Mouse (Mus musculus): ENCODE data around the gene Elavl2.
A peak's percentile ranks its signal among the peaks of the same experiment; 100 is the strongest.

Gene Elavl2

DNA sequence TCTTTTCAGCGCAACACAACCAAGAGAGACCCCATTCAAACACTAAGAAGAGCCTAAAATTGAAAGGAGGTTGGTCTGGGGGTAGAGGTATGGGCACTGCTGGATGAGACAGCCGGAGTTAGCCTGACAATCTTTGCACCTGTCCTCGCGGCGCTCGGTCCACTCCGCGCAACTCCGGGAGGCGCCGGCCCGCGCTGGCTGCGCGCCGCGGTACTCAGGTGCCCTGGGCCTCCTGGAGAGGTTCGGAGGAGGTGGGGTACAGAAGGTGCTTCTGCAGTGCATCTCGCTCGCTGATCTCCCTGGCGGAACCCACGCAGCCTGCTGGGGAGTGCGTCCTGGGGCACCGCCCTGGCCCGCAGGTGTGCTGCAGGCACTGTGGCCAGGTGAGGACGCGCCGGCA is at the start of gene Elavl2:
TSS of gene Elavl2 (minus strand) at position 363 of the 400 bp plus-strand sequence.
- no peak for DNase-seq (ENCODE audit: low read depth, low spot score)

DNA sequence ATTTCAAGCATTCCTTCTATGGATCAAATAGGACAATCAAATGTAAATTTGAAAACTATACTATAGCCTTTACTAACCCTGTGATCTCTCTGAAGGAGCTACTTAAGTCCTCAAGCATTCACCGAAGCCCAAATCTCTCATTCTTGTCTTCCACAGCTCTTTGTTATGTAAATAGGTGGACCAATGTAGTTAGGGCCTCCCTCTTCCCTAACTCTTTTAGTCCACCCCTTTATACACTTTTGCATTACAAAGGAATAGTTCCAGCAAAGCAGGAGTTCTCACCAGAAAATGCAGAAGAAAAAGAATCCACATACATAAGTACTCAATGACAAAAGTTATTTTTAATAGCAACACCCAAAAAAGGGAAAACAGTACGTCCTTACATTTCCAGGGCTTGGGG is 47.3 kb upstream of the Elavl2 start:
- no peak for DNase-seq (ENCODE audit: low read depth, low spot score)

DNA sequence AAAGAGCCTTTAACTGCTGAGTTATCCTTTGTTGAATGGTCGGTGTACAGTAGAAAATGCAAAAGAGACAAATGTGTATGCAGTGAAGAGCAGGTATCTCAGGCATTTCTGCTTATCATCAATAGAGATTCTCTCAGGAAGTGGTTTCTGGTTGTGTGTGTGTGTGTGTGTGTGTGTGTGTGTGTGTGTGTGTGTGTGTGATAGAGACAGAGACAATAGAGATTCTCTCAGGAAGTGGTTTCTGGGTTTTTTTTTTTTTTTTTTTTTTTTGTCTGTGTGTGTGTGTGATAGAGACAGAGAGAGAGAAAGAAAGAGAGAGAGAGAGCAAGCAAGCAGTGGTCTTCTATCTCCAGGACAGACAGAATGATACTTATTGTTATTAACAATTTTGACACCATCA is 15.0 kb upstream of the Elavl2 start:
- DNase-seq (ENCODE audit: low read depth, low spot score), result no peak

DNA sequence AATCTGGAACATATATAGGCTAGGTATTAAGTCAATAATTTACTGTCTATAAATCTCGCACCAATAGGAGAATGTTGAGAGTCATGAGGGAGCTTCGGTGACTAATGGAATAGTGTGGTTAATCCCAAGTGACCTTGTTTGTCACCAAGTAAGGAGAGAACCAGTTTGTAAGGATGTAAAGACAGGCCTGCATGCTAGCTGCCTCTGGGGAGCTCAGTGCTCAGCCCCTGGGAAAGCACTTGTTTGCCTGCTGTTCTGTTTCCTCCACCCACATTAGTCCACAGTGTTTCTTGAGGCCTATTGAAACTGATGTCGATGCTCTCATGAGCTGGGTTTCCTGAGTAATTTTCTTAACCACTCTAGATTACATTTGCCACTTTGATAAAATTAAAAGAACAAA is 4.5 kb upstream of the Elavl2 start:
- no peak for DNase-seq (ENCODE audit: low read depth, low spot score)

DNA sequence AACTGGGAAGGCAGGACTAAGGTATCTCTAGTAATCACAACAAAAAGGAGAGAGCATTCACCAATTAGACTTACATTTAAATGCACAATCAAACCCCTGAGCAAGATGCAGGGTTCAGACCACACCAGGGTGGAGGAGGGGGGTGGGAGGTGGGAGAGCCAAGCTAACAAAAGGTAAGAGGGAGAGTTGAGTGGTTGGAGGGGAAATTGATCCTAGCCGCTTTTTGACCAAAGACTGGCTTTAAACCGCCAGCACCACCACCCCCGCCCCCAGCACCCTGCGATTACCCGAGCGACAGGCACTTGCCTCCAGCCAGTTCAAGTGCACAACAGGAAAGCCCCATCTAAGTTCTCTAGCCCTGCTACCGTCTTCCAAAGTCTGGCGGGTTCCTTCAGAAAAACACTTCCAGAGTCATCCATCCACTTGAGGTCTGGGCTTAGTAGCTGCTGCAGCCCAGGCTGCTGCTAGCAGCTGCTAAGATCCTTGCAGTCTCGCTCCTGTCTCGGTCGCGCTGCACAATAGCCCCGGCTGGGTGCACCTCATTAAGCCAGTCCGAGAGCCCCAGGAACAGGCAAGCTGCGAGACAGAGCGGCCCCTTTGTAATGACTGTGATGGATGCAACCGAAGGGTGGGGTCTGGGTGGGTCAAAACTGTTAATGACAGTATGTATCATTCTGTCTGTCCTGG is 932 bp downstream of the Elavl2 start:
- no peak for DNase-seq (ENCODE audit: low read depth, low spot score)

DNA sequence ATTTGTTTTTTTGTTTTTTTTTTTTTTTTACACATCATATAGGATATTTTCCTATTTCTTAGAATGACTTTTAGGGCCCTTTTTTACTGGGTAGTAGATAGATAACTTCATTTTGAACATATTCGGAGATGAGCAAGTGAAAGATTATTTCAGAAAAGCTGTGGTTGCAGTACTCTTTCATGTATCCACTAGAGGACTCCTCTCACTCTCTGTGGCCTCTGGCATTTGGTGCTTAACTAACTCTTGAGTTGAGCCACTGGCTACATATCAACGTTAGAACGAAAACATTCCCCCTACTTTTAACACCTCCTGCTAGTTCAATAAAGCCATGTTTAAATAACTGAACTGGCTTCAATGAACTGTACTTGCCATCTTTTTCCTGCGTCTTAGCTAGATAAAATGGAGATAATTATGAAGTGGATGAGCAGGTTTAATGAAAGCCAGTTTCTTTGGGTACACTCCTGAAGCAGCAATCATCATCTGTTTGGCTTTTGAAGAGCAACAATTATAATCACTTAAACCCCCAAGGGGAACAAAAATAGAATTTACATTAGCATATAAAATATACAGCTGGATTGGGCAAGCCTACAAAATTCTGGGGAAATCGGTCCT is 8.5 kb downstream of the Elavl2 start:
- DNase-seq (ENCODE audit: low read depth, low spot score), result no peak

DNA sequence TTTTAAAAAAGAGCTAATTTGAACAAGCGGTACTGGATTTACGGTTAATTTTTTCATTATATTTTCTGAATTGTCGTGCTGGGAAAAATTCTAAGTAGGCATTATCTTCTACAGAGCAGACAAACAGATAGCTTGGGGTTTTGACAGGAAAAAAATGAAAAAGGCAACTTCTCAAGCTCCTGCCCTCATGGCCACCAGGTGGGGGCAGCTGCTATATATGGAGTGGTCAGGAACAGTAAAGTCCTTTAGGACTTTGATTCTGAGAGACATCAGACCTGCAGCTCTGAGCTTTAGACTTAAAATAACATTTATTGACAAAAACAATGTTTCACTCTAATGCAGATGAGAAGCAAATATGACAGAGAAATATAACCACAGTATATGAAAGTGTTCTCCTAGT is 12.9 kb downstream of the Elavl2 start:
- DNase-seq (ENCODE audit: low read depth, low spot score), result no peak

DNA sequence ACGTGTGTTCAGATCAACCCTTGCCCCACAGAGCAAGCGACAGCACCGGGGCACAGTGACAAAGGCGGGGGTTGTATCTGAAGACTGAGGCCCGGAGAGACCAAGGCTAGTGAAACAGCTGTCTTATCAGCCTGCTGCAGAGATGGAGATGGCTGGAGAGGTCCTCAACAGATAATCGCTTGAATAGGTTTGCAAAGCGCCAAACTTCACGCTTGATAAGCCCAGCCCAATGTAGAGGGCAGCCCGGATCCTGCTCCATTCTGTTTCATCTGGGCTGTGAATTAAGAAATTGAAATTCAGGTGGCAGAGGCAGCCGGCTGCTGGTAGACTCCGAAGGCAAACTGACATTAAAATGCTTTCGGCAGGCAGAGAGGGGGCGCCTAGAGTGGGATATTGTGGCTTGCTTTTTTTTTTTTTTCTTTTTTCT is 19.4 kb downstream of the Elavl2 start:
- no peak for DNase-seq (ENCODE audit: low read depth, low spot score)

DNA sequence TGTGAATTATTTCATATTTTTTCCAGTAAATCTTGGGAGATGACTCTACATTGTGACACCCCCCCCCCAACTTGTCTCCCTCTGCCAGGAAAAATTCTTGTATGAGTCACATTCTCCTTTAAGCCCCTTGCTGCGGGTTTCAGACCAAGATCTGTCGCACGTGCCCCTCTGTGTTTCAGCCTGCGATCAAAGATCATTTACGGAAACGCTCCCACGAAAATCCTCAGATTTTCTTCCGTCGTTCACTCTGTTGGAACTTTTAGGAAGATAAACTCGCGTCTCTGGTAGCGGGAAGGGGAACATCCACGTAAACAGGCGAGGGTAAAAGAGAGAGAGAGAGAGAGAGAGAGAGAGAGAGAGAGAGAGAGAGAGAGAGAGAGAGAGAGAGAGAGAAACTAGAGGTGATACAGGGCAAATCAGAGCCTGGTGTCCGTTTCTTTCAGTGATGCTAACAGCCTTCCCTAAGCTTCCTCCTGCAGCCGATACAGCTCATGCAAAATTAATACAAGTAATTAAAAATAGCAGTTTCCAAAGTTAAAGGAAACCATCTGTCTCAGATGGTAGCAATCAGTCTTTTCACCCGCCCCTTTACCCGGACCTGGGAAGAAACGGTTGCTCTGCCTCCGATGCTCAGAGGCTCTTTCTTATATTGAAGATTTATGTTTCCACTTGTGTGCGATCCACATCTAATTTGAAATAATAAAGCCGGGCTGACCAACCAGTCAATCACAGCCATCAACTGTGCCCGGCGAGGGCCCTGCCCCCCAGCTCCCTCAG is 20.1 kb downstream of the Elavl2 start:
- DNase-seq (ENCODE audit: low read depth, low spot score), result no peak

DNA sequence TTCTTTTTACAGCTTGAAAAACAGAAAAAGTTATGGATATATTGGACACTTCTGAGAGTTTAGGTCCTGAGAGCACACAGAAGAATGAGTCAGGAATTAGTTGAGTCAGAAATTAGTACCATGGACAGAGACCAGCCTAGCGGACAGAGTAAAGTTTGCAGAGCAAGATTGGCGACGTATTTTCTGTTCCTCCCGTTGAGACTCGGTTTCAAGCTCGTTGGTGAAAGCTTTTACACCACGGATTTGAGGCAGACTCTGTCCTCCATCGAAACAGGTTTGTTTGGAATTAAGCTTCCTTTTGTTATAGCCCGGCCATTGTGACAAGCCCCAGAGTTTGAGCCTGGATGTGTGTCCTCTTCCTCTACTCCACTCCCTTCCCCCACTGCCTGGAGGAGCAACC is 21.0 kb downstream of the Elavl2 start:
- peak; percentile 48 for DNase-seq (ENCODE audit: low read depth, low spot score)

DNA sequence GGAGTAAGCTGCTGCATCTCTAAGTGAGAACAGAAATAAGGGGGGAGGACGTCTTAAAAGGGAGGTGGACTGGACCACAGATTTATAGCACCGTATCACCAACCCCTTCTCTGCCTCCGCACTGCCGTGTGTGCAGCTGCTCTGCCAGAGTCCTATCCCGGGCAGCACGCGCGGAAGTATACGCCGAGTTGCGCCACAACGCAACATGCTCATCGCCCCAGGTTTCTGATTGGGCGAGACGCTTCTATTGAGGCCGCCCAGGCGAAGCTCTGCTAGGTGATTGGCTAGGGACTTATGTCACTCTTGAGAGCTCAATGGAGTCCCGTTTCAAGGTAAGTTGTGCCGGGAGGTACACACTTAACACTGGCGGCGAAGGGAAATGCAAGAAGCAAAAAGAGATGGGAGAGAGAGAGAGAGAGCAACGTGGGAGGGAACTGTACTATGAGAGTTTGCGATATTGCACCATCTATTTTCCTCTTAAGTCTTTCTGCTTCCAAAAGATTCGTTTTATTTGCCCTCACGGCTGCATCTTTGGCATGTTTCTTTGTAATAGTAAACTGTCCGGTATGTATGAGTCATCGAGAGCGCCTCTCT is 24.2 kb downstream of the Elavl2 start:
- no peak for DNase-seq (ENCODE audit: low read depth, low spot score)

DNA sequence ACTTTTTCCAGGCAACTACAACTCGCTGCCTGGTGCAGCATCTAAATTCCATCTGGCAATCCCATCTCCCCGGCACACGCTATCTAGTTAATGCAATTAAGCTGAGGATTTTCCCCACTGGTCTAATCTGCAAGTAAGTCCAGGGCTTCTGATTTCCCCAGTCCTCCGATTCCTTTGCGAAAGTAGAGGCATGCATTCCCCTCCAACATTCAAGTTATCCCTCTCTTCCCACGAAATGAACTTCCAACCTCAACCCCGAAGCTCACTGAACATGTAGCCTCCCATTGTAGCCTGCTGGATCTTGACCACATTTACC is 25.3 kb downstream of the Elavl2 start:
- DNase-seq (ENCODE audit: low read depth, low spot score), result no peak

DNA sequence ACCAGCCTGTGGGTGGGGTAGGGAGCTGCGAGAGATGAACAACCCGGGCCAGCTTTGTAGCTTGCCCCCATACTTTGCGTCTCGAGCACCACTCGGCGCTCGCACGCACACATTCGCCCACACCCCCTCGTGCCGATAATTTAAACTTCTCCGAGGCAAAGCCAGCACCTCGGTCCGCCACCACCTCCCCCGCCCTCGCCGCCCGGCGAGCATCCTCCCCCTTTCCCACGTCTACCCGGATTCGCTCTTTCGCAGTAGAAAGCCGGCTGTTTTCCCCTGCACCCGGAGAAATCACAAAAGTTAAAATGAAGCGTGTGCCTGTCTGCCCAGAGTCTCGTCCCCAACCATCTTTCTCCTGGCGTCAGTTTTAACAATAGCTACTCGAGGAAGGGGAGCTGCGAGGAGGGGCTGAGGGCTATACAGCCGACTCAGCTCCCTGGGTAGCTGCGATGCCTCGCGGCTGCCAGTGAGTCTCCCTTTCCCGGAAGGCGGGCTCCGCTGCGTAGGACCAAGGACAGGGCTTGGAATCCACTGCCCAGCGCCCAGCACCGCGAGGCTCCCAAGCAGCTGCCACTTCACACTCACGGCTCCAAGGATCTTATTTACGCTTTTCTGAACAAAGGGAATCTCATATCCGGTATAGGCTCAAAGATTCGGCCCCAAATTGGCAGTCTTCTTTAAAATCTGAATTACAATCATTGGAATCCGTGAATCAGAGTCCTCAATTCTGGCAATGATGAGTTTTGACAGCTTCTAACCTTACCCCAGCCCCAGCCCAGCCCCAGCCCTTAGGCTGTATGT is 25.8 kb downstream of the Elavl2 start:
- DNase-seq (ENCODE audit: low read depth, low spot score), result no peak

DNA sequence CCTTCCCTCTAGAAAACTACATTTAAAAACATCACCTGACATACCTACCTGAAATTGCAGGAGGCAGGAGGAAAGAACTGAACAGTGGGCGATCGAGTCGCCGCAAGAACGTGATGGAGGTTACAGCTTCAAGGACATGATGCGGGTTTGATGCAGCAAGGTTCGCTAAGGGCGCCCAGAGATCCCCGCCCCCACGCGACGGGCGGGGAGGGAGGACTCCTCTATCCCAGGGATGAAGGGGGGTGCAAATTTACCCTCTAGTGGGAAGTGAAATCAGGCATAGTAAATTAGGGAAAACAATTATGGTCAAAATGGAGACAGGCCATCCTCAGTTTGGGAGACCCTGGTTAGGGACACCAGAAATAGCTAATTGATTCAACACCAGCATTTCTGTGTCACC is 27.7 kb downstream of the Elavl2 start:
- DNase-seq (ENCODE audit: low read depth, low spot score), result no peak

DNA sequence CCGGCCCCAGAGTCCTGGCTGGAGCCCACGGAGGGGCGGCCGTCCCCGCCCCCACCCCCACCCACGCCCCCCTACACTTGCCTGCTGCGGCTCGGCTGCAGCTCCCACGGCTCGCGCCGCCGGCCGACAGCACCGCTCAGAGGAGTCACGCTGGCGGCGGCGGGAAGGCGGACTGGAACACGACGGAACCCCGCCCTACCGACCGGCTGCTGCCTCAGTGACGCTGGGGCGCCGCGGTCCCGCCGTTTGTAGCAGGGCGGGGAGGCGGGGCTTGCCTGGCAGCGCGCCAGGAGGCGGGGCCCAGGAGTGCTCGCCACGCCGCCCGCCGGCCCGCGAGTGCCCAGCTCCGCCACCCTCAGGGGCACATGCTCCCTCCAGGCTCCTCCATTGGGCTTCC is 28.8 kb downstream of the Elavl2 start:
- no peak for DNase-seq (ENCODE audit: low read depth, low spot score)

DNA sequence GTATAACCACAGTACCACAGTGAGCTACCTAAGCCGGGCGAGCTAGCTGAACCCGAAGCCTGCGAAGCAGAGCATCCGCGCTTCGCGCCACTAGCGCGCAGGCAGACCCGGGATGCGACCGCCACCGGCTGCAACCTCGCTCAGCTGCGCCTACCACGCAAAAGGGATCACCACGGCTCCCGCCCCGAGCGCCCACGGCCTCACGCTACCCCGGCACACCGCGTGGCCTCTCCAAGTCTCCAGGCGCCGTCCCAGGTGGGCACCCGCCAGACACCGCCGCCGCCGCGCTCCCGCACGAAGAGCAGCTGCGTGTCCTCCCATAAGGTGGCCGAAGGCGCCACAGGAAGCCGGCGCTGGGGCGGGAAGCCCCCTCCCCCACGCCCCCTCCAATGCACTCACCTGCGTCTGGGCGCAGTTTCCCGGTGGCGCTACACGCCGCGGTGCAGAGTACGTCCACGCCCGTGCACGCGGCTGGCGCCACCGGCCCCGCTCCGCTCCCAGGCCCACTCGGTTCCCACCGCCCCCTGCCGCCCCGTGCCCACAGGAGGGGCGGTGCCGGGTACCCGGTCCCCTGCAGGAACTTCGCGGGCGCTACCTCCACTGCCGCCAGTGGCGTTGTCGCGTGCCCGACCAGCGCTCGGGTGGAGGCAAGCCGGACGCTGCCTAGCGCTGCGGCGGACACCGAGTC is 29.3 kb downstream of the Elavl2 start:
- no peak for DNase-seq (ENCODE audit: low read depth, low spot score)

DNA sequence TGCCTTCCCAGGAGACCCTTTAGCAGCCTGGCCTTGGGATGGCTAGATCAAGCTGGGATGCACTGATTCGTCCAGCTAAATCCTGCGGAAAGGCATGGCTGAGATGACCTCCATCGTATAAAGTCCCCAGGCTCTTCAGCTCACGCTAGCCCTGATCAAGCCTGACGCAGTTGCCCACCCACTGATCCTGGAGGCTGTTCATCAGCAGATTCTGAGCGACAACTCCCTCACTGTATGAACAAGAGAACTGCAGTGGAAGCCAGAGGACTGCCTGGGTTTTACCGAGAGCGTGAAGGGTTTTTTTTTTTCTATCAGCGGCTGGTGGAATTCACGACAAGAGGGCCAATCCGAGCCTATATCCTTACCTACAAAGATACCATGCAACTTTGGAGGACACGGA is 35.3 kb downstream of the Elavl2 start:
- no peak for DNase-seq (ENCODE audit: low read depth, low spot score)

DNA sequence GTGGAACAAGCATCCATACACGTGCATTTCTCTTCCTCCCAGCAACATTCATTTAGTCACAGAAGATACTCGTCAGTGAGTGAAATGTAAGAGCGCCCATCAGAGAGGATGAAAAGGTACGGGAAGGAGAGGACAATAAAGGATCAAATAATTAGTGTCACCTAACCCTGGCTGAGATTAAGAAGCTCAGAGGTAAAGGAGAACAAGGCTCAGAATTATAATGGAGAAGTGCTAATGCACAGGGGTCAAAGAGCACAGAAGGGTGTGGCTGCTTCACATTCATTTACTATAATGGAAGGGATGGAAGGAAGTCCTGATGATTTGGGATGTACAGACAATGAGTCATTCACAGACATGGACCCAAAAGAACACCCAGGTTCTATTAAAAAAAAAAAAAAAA is 36.6 kb downstream of the Elavl2 start:
- no peak for DNase-seq (ENCODE audit: low read depth, low spot score)

DNA sequence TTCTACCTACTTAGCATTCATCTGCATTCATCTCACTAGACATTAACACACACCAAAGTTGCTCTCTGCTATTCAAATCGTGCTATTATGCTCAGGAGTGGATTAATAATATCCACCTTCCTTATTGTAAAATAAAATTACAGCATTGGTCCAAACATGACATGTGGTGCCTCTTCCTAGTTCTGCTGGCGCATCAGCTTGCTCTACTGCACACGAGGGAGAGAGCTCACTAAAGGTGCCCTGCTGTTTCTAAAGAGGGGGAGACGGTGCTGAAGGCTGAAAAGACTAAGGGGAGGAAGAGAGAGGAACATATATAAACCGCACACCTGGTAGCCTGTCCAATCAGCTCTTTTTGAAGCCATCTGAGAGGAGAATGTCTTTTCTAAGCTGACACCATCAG is 38.1 kb downstream of the Elavl2 start:
- no peak for DNase-seq (ENCODE audit: low read depth, low spot score)

DNA sequence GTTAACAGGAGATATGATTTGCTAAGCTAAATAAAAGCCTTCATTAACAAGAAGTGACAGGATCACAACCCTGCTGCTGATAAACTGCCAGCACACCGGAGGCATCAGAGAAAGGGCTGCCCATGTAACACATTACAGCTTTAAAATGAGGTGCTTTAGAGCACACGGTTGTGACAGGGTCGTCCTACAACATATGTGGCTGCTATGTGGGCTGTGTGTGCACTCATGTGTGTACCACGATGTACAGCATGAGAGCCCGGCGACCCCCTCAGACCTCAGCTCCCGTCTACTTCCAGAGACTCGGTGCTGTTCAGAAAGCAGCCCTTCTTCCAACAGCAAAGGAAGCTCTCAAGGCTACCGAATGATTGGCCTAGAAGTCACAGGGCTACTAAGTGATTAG is 47.4 kb downstream of the Elavl2 start:
- DNase-seq (ENCODE audit: low read depth, low spot score), result no peak

DNA sequence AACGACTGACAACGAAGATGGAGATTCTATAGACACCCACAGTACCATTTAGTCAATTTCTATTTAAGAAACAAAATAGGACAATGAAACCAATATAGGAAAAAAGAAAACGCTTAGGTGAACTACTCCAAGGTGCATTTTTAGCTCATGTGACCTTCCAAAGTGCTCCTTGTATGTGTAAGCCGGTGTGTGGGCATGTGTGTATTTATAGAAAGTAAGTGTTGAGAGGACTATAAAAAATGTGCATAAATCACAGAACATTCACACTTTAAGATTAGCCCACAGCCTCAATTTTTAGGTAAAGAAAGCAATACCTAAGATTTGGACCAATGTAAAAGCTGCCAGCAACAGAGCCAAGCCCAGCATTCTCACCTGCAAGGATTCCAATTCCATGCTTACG is 51.0 kb downstream of the Elavl2 start:
- DNase-seq (ENCODE audit: low read depth, low spot score), result no peak

Data from A20 (cell line).